18 mouse cellular contexts compared by ENCODE assay signal in the genomic region with DNA sequence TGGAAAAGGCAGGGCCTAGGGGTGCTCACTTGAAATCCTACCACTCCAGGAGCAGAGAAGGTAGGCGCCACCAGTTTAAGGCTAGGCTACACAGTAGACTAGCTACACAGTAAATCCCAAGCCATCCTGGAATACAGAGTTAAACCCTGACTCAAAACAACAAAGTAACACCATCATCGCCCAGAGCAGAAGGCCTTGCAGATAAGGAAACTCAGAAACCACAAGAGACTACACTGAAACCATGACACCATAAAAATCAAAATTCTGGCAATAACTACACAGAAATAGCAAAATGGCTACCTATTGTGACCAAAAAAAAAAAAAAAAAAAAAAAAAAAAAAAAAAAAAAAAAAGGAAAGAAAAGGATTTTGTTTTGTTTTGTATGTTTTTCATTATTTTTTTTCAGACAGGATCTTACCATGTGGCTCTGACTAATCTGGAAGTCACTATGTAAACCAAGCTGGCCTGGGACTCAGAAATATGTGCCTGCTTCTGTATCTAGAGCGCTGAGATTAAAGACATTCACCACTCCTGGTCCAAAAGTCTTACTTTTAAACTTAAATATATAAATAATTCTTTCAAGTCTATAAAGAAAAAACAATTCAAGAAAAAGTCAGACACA. TPM values are rescaled to one million over a fixed set of nuclear protein-coding genes. Genes with fewer than 3 reads are reported as not detected.
DNase-seq lines count a peak whose midpoint lies in the region; ATAC-seq and TF ChIP-seq lines count a peak whose summit lies in the region.
"Had no signal": no experiment of that assay in that cellular context is flagged by ENCODE, and none has a peak within 500 bp of the region (broad histone marks: within the 10 kb centered on the region; RNA-seq: fewer than 3 reads in every experiment).

No protein-coding gene starts in this region.

- peak overlapping the region; percentile 73; the same call in 1 of the 2 replicates for H3K27ac ChIP-seq in bone marrow, adult 2 months (ENCODE audit: control insufficient read depth, insufficient read depth, low read depth, low read length, poor library complexity)
- peak overlapping the region; percentile 36; the same call in 1 of the 2 replicates for H3K27ac ChIP-seq in limb, embryonic 10.5 days
- no peak overlapping the region for H3K27ac ChIP-seq in gastrocnemius, adult 2 months
- H3K27ac ChIP-seq: hindbrain, embryonic 12.5 days had no signal

- no peak overlapping the region for H3ac ChIP-seq in myocyte (ENCODE audit: control insufficient read depth, insufficient read length)

- peaks cover 45% of the 10 kb centered on the region for H3K27me3 ChIP-seq in megakaryocyte, embryonic 14.5 days (replicated peaks)
- H3K27me3 ChIP-seq in limb, embryonic 10.5 days (ENCODE audit: low read depth, poor library complexity, severe bottlenecking): no peaks in the 10 kb centered on the region; the same call in 1 of the 2 replicates
- no peaks in the 10 kb centered on the region for H3K27me3 ChIP-seq in myocyte (ENCODE audit: control insufficient read depth, insufficient read depth, insufficient read length)
- H3K27me3 ChIP-seq: embryonic facial prominence, embryonic 12.5 days; hindbrain, embryonic 12.5 days had no signal

- WGBS in bone marrow, adult 2 months: 57% methylated on average over 3 of the region's 3 CpGs
- WGBS in limb, embryonic 10.5 days: 93% methylated on average over 3 of the region's 3 CpGs

- H3K79me2 ChIP-seq in myocyte (ENCODE audit: control insufficient read depth, insufficient read depth): peaks cover 28% of the 10 kb centered on the region

- H3K4me3 ChIP-seq in megakaryocyte, embryonic 14.5 days (replicated peaks): peak overlapping the region; percentile 62
- H3K4me3 ChIP-seq in bone marrow, adult 2 months (replicated peaks; ENCODE audit: control insufficient read depth, low read depth, low read length): no peak overlapping the region
- no peak overlapping the region for H3K4me3 ChIP-seq in limb, embryonic 10.5 days
- no peak overlapping the region for H3K4me3 ChIP-seq in myocyte
- no peak overlapping the region for H3K4me3 ChIP-seq in gastrocnemius, adult 2 months
- H3K4me3 ChIP-seq: embryonic facial prominence, embryonic 12.5 days; hindbrain, embryonic 12.5 days had no signal

- no peak for ATAC-seq in megakaryocyte, adult 5-6 weeks (ENCODE audit: poor library complexity, severe bottlenecking)
- ATAC-seq: activated CD4-positive, CD25-positive, alpha-beta regulatory T cell, adult 4 months had no signal

- H3K4me1 ChIP-seq in megakaryocyte, embryonic 14.5 days: peaks cover 71% of the 10 kb centered on the region
- no peaks in the 10 kb centered on the region; the same call in 1 of the 2 replicates for H3K4me1 ChIP-seq in bone marrow, adult 2 months (ENCODE audit: control insufficient read depth, insufficient read depth, low read length)
- peaks cover 19% of the 10 kb centered on the region for H3K4me1 ChIP-seq in limb, embryonic 10.5 days

- H3K36me3 ChIP-seq in megakaryocyte, embryonic 14.5 days (replicated peaks; ENCODE audit: low read length): peaks cover 41% of the 10 kb centered on the region
- H3K36me3 ChIP-seq in limb, embryonic 10.5 days: peaks cover 25% of the 10 kb centered on the region
- peaks cover 7% of the 10 kb centered on the region for H3K36me3 ChIP-seq in myocyte (ENCODE audit: control insufficient read depth, insufficient read depth)

- H3K4me2 ChIP-seq in myocyte (ENCODE audit: low read depth): peak overlapping the region; percentile 67
- H3K4me2 ChIP-seq: hindbrain, embryonic 12.5 days had no signal

- no peaks in the 10 kb centered on the region for H3K9me3 ChIP-seq in megakaryocyte, embryonic 14.5 days
- no peaks in the 10 kb centered on the region for H3K9me3 ChIP-seq in limb, embryonic 10.5 days (replicated peaks)
- H3K9me3 ChIP-seq: embryonic facial prominence, embryonic 12.5 days; hindbrain, embryonic 12.5 days had no signal

- no peak for TF ChIP-seq POLR2A in bone marrow, adult 2 months (IDR thresholded peaks at IDR 0.05; ENCODE audit: borderline replicate concordance, control insufficient read depth, low read depth, low read length)
- no peak for TF ChIP-seq POLR2A in myocyte (IDR thresholded peaks at IDR 0.05; ENCODE audit: insufficient read length, low read depth)

- DNase-seq in limb, embryonic 10.5 days (ENCODE audit: low spot score): no peak
- DNase-seq in thymus, postnatal 14 days: no peak
- DNase-seq in gastrocnemius, adult 2 months: no peak
- DNase-seq in kidney, postnatal 10 days: no peak
- DNase-seq: cerebellum, adult 9-10 months; kidney, adult 2 months; thymus, postnatal 36 days had no signal

- no peak for TF ChIP-seq CTCF in bone marrow, adult 2 months (IDR thresholded peaks at IDR 0.05; ENCODE audit: control insufficient read depth, insufficient read depth, low read length)
- no peak for TF ChIP-seq CTCF in gastrocnemius, adult 2 months (IDR thresholded peaks at IDR 0.05)

- intact Hi-C loops in gastrocnemius, adult 2 months (cut with DNase I): no loop called here

TF ChIP-seq in myocyte, 11 proteins besides CTCF, POLR2A, EP300 and RAD21:
- no peak for TF ChIP-seq TCF3 (IDR thresholded peaks at IDR 0.05; ENCODE audit: insufficient read length, low read depth)
- no peak for TF ChIP-seq MAX (IDR thresholded peaks at IDR 0.05; ENCODE audit: low read depth)
- no peak for TF ChIP-seq USF1 (IDR thresholded peaks at IDR 0.05; ENCODE audit: low read depth)

RNA-seq across cellular contexts. Expression of a gene that starts 2.3 kb away (rescaled TPM):
- polyA plus RNA-seq in megakaryocyte, embryonic 14.5 days (2012; ENCODE audit: insufficient read depth, low replicate concordance): 14.4 and 52.1 TPM in 2 replicates
- 6.6 and 10.7 TPM in 2 replicates for total RNA-seq in megakaryocyte, adult 5-6 weeks (2015)
- 9.5 and 11.9 TPM in 2 replicates for total RNA-seq in megakaryocyte, adult 5-6 weeks (2017)
- polyA plus RNA-seq in bone marrow, adult 2 months (2011; ENCODE audit: insufficient read depth, insufficient read length, low replicate concordance, missing spikeins): 69.5 and 75.3 TPM in 2 replicates
- 43.7 and 51.8 TPM in 2 replicates for polyA plus RNA-seq in limb, embryonic 10.5 days (2016; fragmentation: Nextera tagmentation; extraction: Ambion mirVana)
- 57.4 TPM for polyA plus RNA-seq in myocyte (2012; fragmentation: generic; extraction: Trizol)
- 10 to 100 TPM; 25.6 to 29.6 TPM for total RNA-seq in gastrocnemius, adult 2 months (2021)

RNA-seq across cellular contexts. Expression of a gene that starts 11.0 kb away (rescaled TPM):
- not detected in 2 replicates for polyA plus RNA-seq in megakaryocyte, embryonic 14.5 days (2012; ENCODE audit: insufficient read depth, low replicate concordance)
- not detected in 2 replicates for total RNA-seq in megakaryocyte, adult 5-6 weeks (2015)
- total RNA-seq in megakaryocyte, adult 5-6 weeks (2017): not detected in 2 replicates
- polyA plus RNA-seq in bone marrow, adult 2 months (2011; ENCODE audit: insufficient read depth, insufficient read length, low replicate concordance, missing spikeins): 2.6 and 3.5 TPM in 2 replicates
- polyA plus RNA-seq in limb, embryonic 10.5 days (2016; fragmentation: Nextera tagmentation; extraction: Ambion mirVana): 2,528 and 3,017 TPM in 2 replicates
- not detected for polyA plus RNA-seq in myocyte (2012; fragmentation: generic; extraction: Trizol)
- total RNA-seq in gastrocnemius, adult 2 months (2021): not detected
- total RNA-seq: heart, adult 8-10 months; left cerebral cortex, adult 18-20 months; liver, adult 2 months had no signal
- polyA plus RNA-seq: activated CD4-positive, CD25-positive, alpha-beta regulatory T cell, adult 4 months; kidney, adult 2 months; large intestine, adult 2 months; liver, adult 2 months had no signal

RNA-seq across cellular contexts. Expression of a gene that starts 18.1 kb away (rescaled TPM):
- 5,345 and 12,498 TPM in 2 replicates for polyA plus RNA-seq in megakaryocyte, embryonic 14.5 days (2012; ENCODE audit: insufficient read depth, low replicate concordance)
- total RNA-seq in megakaryocyte, adult 5-6 weeks (2015): 53.9 and 134 TPM in 2 replicates
- total RNA-seq in megakaryocyte, adult 5-6 weeks (2017): 18.7 and 44.2 TPM in 2 replicates
- polyA plus RNA-seq in bone marrow, adult 2 months (2011; ENCODE audit: insufficient read depth, insufficient read length, low replicate concordance, missing spikeins): 17,767 and 55,751 TPM in 2 replicates
- polyA plus RNA-seq in limb, embryonic 10.5 days (2016; fragmentation: Nextera tagmentation; extraction: Ambion mirVana): 1,811 and 2,033 TPM in 2 replicates
- polyA plus RNA-seq in myocyte (2012; fragmentation: generic; extraction: Trizol): 12.3 TPM
- 100 to 1,000 TPM; 219 to 309 TPM for total RNA-seq in gastrocnemius, adult 2 months (2021)

RNA-seq across cellular contexts. Expression of a gene that starts 21.5 kb away (rescaled TPM):
- polyA plus RNA-seq in megakaryocyte, embryonic 14.5 days (2012; ENCODE audit: insufficient read depth, low replicate concordance): 2.9 TPM in 1 of 2 replicates, not detected in the other
- 1.1 TPM in 1 of 2 replicates, not detected in the other for total RNA-seq in megakaryocyte, adult 5-6 weeks (2015)
- total RNA-seq in megakaryocyte, adult 5-6 weeks (2017): not detected in 2 replicates
- polyA plus RNA-seq in bone marrow, adult 2 months (2011; ENCODE audit: insufficient read depth, insufficient read length, low replicate concordance, missing spikeins): 44.2 and 73.9 TPM in 2 replicates
- 5.7 and 5.9 TPM in 2 replicates for polyA plus RNA-seq in limb, embryonic 10.5 days (2016; fragmentation: Nextera tagmentation; extraction: Ambion mirVana)
- 0.16 TPM for polyA plus RNA-seq in myocyte (2012; fragmentation: generic; extraction: Trizol)
- not detected for total RNA-seq in gastrocnemius, adult 2 months (2021)
- total RNA-seq: liver, adult 2 months had no signal
- polyA plus RNA-seq: activated CD4-positive, CD25-positive, alpha-beta regulatory T cell, adult 4 months; large intestine, adult 2 months; liver, adult 2 months had no signal

RNA-seq across cellular contexts. Expression of a gene that starts 31.1 kb away (rescaled TPM):
- 578 and 1,883 TPM in 2 replicates for polyA plus RNA-seq in megakaryocyte, embryonic 14.5 days (2012; ENCODE audit: insufficient read depth, low replicate concordance)
- total RNA-seq in megakaryocyte, adult 5-6 weeks (2015): 72.7 and 158 TPM in 2 replicates
- 99.3 and 270 TPM in 2 replicates for total RNA-seq in megakaryocyte, adult 5-6 weeks (2017)
- polyA plus RNA-seq in bone marrow, adult 2 months (2011; ENCODE audit: insufficient read depth, insufficient read length, low replicate concordance, missing spikeins): 164,365 and 299,309 TPM in 2 replicates
- 3,476 and 3,759 TPM in 2 replicates for polyA plus RNA-seq in limb, embryonic 10.5 days (2016; fragmentation: Nextera tagmentation; extraction: Ambion mirVana)
- polyA plus RNA-seq in myocyte (2012; fragmentation: generic; extraction: Trizol): not detected
- total RNA-seq in gastrocnemius, adult 2 months (2021): 100 to 1,000 TPM; 153 to 208 TPM

Comparison
In these comparisons a context has a peak if more than half of its experiments do, and no peak if none do; other contexts are left out.
1. RNA of a gene that starts 11.0 kb away (polyA plus RNA-seq): 2,528 to 3,017 TPM in limb, embryonic 10.5 days; 2.6 to 3.5 TPM in bone marrow, adult 2 months, not detected in megakaryocyte, embryonic 14.5 days and not detected in myocyte (single experiment); every median in the first group is over 100 times any median in the second.
2. RNA of a gene that starts 18.1 kb away (polyA plus RNA-seq): 17,767 to 55,751 TPM in bone marrow, adult 2 months, 5,345 to 12,498 TPM in megakaryocyte, embryonic 14.5 days and 1,811 to 2,033 TPM in limb, embryonic 10.5 days; 12.3 TPM in myocyte (single experiment); every median in the first group is over 100 times any median in the second.